8 mouse cellular contexts compared by ENCODE assay signal in the genomic region with DNA sequence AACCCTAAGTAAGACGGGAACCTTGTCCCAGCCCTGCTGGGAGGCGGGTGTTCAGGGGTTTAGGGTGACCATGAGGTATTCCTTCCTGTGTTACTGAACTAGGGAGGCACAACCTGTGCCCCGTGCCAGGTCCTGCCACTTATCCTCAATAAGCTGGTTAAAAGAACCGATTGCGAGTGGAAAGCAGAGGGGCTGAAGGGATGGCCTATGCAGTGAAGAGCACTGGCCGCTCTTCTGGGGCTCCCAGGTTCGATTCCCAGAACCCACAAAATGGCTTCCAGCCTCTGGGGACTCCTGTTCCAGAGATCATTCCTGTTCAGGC. TPM values are rescaled to one million over a fixed set of nuclear protein-coding genes. Genes with fewer than 3 reads are reported as not detected.
DNase-seq lines count a peak whose midpoint lies in the region; ATAC-seq and TF ChIP-seq lines count a peak whose summit lies in the region.

No protein-coding gene starts in this region.

- H3K36me3 ChIP-seq in kidney, embryonic 14.5 days (ENCODE audit: control insufficient read depth, insufficient read depth, low read length) = no peaks in the 10 kb centered on the region
- H3K36me3 ChIP-seq in hindbrain, embryonic 11.5 days (ENCODE audit: control insufficient read depth, insufficient read depth, low read length) = no peaks in the 10 kb centered on the region
- no peaks in the 10 kb centered on the region for H3K36me3 ChIP-seq in midbrain, embryonic 13.5 days

- 0 out of 2 replicates have a peak overlapping the region, but pooled peaks have one; percentile 3 for H3K27ac ChIP-seq in kidney, embryonic 14.5 days (ENCODE audit: low read depth, low read length)
- peak overlapping the region; percentile 87 for H3K27ac ChIP-seq in bone marrow macrophage, adult 2 months (ENCODE audit: insufficient read depth, low read depth, low read length)
- no peak overlapping the region for H3K27ac ChIP-seq in hindbrain, embryonic 11.5 days (ENCODE audit: low read depth, low read length)
- H3K27ac ChIP-seq in midbrain, embryonic 13.5 days = no peak overlapping the region

- DNase-seq in kidney, adult 11 months = no peak
- DNase-seq in hindbrain, embryonic 11.5 days (ENCODE audit: low spot score) = no peak
- no peak for DNase-seq in cerebellum, adult 11-12 months
- DNase-seq in frontal cortex, postnatal 25 days (ENCODE audit: low spot score in 2 of 2) = no peak
- DNase-seq in kidney, postnatal 36 days = no peak

- H3K4me2 ChIP-seq in kidney, embryonic 14.5 days (replicated peaks; ENCODE audit: low read depth, low read length) = peak overlapping the region; percentile 88
- H3K4me2 ChIP-seq in hindbrain, embryonic 11.5 days (replicated peaks; ENCODE audit: low read depth, low read length) = peak overlapping the region; percentile 41
- peak overlapping the region; percentile 60 for H3K4me2 ChIP-seq in midbrain, embryonic 13.5 days (replicated peaks)

- H3K9ac ChIP-seq in kidney, embryonic 14.5 days (ENCODE audit: low read depth, low read length) = peak overlapping the region; percentile 55; the same call in 1 of the 2 replicates
- peak overlapping the region; percentile 34; the same call in 1 of the 2 replicates for H3K9ac ChIP-seq in hindbrain, embryonic 11.5 days (ENCODE audit: low read depth, low read length)
- H3K9ac ChIP-seq in midbrain, embryonic 13.5 days (replicated peaks) = peak overlapping the region; percentile 50; the same call in 1 of the 2 replicates

- TF ChIP-seq POLR2A in bone marrow macrophage, adult 2 months (IDR thresholded peaks at IDR 0.05; ENCODE audit: borderline replicate concordance, low read depth, low read length) = no peak

- H3K4me3 ChIP-seq in kidney, embryonic 14.5 days (ENCODE audit: low read length) = peak overlapping the region; percentile 57
- peak overlapping the region; percentile 92 for H3K4me3 ChIP-seq in bone marrow macrophage, adult 2 months (ENCODE audit: insufficient read depth, low read length)
- peak overlapping the region; percentile 32 for H3K4me3 ChIP-seq in hindbrain, embryonic 11.5 days (ENCODE audit: low read depth, low read length)
- H3K4me3 ChIP-seq in midbrain, embryonic 13.5 days (replicated peaks) = peak overlapping the region; percentile 39

- WGBS in kidney, embryonic 14.5 days = 22% methylated on average over 7 of the region's 7 CpGs
- WGBS in hindbrain, embryonic 11.5 days = 25% methylated on average over 7 of the region's 7 CpGs
- WGBS in midbrain, embryonic 13.5 days = 20% methylated on average over 7 of the region's 7 CpGs

- TF ChIP-seq CTCF in bone marrow macrophage, adult 2 months (IDR thresholded peaks at IDR 0.05; ENCODE audit: low read depth, low read length) = no peak

- H3K4me1 ChIP-seq in kidney, embryonic 14.5 days (ENCODE audit: control insufficient read depth, insufficient read depth, low read length) = peaks cover 7% of the 10 kb centered on the region
- H3K4me1 ChIP-seq in bone marrow macrophage, adult 2 months (ENCODE audit: control insufficient read depth, insufficient read depth, low read length) = peaks cover 24% of the 10 kb centered on the region
- H3K4me1 ChIP-seq in hindbrain, embryonic 11.5 days (replicated peaks; ENCODE audit: control insufficient read depth, insufficient read depth, low read length) = peaks cover 5% of the 10 kb centered on the region; the same call in 1 of the 2 replicates
- peaks cover 27% of the 10 kb centered on the region for H3K4me1 ChIP-seq in midbrain, embryonic 13.5 days (replicated peaks)

- H3K9me3 ChIP-seq in kidney, embryonic 14.5 days (ENCODE audit: control insufficient read depth, low read length) = no peaks in the 10 kb centered on the region
- H3K9me3 ChIP-seq in hindbrain, embryonic 11.5 days (ENCODE audit: control insufficient read depth, low read length) = no peaks in the 10 kb centered on the region
- H3K9me3 ChIP-seq in midbrain, embryonic 13.5 days = no peaks in the 10 kb centered on the region; the same call in 1 of the 2 replicates

- no peak for ATAC-seq in kidney, embryonic 14.5 days (ENCODE audit: low FRiP score, low TSS enrichment)
- ATAC-seq in hindbrain, embryonic 11.5 days (ENCODE audit: low FRiP score) = no peak
- 0 out of 2 replicates have a peak, but pooled peaks have one; percentile 3 for ATAC-seq in midbrain, embryonic 13.5 days

- peaks cover 15% of the 10 kb centered on the region for H3K27me3 ChIP-seq in kidney, embryonic 14.5 days (ENCODE audit: control insufficient read depth, insufficient read depth, low read length)
- H3K27me3 ChIP-seq in hindbrain, embryonic 11.5 days (ENCODE audit: control insufficient read depth, insufficient read depth, low read length) = peaks cover 70% of the 10 kb centered on the region
- peaks cover 85% of the 10 kb centered on the region for H3K27me3 ChIP-seq in midbrain, embryonic 13.5 days

RNA-seq across cellular contexts. Expression of a gene that starts 0.5 kb away (rescaled TPM):
- 7.4 and 9.5 TPM in 2 replicates for polyA plus RNA-seq in kidney, embryonic 14.5 days (2014; fragmentation: Nextera tagmentation; extraction: Ambion mirVana)
- 181 and 187 TPM in 2 replicates for polyA plus RNA-seq in bone marrow macrophage, adult 2 months (2012; ENCODE audit: insufficient read depth, insufficient read length, missing spikeins)
- 2.0 and 2.1 TPM in 2 replicates for polyA plus RNA-seq in hindbrain, embryonic 11.5 days (2014; fragmentation: Nextera tagmentation; extraction: Ambion mirVana)
- 0.66 and 0.84 TPM in 2 replicates for polyA plus RNA-seq in midbrain, embryonic 13.5 days (2015; fragmentation: Nextera tagmentation; extraction: Ambion mirVana)

RNA-seq across cellular contexts. Expression of a gene that starts 38.1 kb away (rescaled TPM):
- 5.9 and 8.2 TPM in 2 replicates for polyA plus RNA-seq in kidney, embryonic 14.5 days (2014; fragmentation: Nextera tagmentation; extraction: Ambion mirVana)
- polyA plus RNA-seq in bone marrow macrophage, adult 2 months (2012; ENCODE audit: insufficient read depth, insufficient read length, missing spikeins) = 50.6 and 63.4 TPM in 2 replicates
- 3.3 and 3.8 TPM in 2 replicates for polyA plus RNA-seq in hindbrain, embryonic 11.5 days (2014; fragmentation: Nextera tagmentation; extraction: Ambion mirVana)
- polyA plus RNA-seq in midbrain, embryonic 13.5 days (2015; fragmentation: Nextera tagmentation; extraction: Ambion mirVana) = 4.3 and 5.0 TPM in 2 replicates

RNA-seq across cellular contexts. Expression of a gene that starts 38.1 kb away (rescaled TPM):
- 7.1 and 7.9 TPM in 2 replicates for polyA plus RNA-seq in kidney, embryonic 14.5 days (2014; fragmentation: Nextera tagmentation; extraction: Ambion mirVana)
- polyA plus RNA-seq in bone marrow macrophage, adult 2 months (2012; ENCODE audit: insufficient read depth, insufficient read length, missing spikeins) = 39.6 and 41.9 TPM in 2 replicates
- polyA plus RNA-seq in hindbrain, embryonic 11.5 days (2014; fragmentation: Nextera tagmentation; extraction: Ambion mirVana) = 4.4 and 6.0 TPM in 2 replicates
- 3.1 and 4.0 TPM in 2 replicates for polyA plus RNA-seq in midbrain, embryonic 13.5 days (2015; fragmentation: Nextera tagmentation; extraction: Ambion mirVana)

Comparison
In these comparisons a context has a peak if more than half of its experiments do, and no peak if none do; other contexts are left out.
1. H3K27ac ChIP-seq: peak in kidney, embryonic 14.5 days (single experiment) and bone marrow macrophage, adult 2 months (single experiment); none in hindbrain, embryonic 11.5 days (single experiment) and midbrain, embryonic 13.5 days (single experiment).
2. H3K4me3 ChIP-seq: peak in every context shown above with its lines; median percentile 92 in bone marrow macrophage, adult 2 months; 57 in kidney, embryonic 14.5 days; 39 in midbrain, embryonic 13.5 days; 32 in hindbrain, embryonic 11.5 days.
3. RNA of a gene that starts 0.5 kb away (polyA plus RNA-seq): 181 to 187 TPM in bone marrow macrophage, adult 2 months; 7.4 to 9.5 TPM in kidney, embryonic 14.5 days, 2.0 to 2.1 TPM in hindbrain, embryonic 11.5 days and 0.66 to 0.84 TPM in midbrain, embryonic 13.5 days; every median in the first group is over 10 times any median in the second.
4. Peak in every context shown above with its lines, with median percentiles within 50 percentile points of each other: H3K4me2 ChIP-seq and H3K9ac ChIP-seq.